Mouse (Mus musculus): ENCODE results near the gene Fam13c.
A peak's percentile ranks its signal among the peaks of the same experiment; 100 is the strongest.

Fam13c gene

DNA sequence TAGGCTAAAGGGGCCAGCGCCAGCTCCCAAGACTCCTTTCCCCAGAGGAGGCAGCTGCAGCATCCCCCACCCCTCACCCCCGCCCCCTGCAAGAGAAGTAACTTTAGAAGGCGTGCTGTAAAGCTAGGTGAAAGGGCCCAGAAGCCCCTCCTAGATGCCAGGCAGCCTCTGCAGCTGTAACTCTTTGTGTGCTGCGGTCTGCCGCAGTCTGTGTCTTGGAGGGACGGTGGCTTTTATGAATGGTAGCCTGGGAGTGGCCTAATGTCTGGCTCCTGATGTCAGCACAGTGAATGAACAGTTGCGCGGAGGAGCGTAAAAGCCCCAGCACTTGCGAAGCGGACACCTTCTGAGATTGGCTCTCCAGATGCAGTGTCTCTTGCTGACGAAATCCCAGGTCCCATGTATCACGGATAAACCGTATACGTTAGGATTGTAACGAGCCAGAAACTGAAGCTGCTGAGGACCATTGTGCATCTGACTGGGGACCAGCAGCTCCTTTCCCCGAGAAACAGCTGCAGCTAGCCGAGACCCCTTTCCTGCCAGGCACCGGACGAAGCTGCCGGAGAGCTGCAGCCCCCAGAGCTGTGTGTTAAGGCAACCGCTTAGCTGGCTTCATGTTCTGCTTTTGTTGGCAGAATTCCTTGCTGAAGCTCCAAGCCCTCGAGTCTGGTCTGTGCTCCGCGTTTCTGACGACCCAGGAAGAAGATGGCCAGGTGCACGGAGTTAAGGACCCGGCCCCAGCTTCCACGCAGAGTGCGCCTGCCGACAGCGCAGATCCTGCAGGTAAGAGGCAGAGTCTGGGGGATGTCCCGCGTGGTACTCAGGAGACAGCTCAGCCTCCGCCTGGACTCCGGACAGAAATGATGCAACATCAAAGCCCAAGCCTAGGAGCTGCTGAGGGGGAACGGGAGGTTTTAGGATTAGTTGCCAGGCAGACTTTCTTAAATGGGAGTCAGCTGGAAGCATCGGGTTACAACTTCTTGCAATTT is 80.2 kb downstream of the Fam13c start:
- DNase-seq (ENCODE audit: low spot score in 2 of 2): peak in 1 of 2 experiments; percentile 56

DNA sequence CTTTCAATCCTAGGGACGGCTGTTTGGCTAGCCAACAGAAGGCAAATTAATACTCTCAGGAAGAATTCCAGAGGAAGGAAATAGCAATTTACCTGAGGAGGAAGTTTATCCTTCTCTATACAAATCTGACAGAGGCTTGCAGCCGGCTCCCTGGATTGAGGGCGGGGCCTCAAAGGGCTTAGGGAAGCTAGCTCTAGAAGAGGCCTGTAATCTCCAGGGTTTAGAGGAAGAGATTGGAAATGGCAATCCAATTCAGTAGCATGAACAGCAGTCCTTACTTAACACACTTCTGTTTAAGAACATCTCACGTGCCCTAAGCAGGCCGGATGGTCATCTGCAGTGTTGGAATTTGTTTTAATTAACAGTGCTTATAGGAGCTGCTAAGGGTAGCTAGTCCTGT is 81.1 kb downstream of the Fam13c start:
- DNase-seq (ENCODE audit: low spot score in 2 of 2): peak in 1 of 2 experiments; percentile 44

DNA sequence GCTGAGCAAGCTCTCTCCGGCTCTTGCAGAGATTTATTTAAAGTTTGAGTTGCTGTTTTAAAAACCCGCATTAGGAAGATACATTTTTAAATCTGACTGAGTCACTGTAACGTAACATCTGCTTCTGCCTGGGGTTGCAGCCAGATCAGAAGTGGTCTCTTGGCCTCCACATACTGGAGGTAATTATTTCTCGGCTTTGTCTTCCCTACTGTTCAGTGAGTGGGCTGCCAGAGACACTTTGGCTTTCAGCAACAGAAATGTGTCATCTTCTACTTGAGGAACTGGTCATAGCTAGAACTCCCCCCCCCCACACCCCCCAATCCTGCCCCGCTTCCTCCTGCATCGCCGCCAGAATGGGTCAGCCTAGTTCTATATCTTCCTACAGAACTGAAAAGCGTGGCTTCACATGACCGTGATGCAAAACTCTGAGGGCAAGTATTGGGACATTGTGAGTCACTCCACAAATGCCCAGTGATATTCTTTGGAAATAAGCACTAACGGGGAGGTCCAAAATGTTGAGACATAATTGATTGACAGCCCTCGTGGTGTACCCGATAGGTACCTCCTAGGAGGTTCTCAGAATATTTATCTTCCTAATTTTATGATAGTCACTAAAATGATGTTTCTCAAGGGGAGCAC is 90.0 kb downstream of the Fam13c start:
- DNase-seq (ENCODE audit: low spot score in 2 of 2): peak in 1 of 2 experiments; percentile 42

DNA sequence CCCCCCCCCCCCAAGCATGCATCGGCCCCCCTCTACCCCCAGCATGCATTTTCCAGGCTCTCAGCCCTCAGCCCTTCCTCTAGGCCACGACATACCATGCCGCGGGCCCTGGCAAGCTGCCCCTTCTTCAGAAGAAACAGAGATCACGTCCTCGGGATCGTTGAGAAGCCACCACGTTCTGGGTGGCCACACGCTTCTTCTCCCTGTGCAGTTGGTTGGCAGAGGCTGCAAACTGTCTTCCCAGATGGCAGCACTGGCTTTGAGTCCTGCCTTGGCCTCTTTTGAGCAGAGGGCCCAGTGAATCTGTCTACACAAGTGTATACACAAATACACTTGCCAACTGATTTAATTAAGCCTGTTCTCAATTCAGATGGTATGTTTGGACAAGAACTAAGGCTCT is 92.0 kb downstream of the Fam13c start:
- DNase-seq (ENCODE audit: low spot score in 2 of 2): peak in 1 of 2 experiments; percentile 50

DNA sequence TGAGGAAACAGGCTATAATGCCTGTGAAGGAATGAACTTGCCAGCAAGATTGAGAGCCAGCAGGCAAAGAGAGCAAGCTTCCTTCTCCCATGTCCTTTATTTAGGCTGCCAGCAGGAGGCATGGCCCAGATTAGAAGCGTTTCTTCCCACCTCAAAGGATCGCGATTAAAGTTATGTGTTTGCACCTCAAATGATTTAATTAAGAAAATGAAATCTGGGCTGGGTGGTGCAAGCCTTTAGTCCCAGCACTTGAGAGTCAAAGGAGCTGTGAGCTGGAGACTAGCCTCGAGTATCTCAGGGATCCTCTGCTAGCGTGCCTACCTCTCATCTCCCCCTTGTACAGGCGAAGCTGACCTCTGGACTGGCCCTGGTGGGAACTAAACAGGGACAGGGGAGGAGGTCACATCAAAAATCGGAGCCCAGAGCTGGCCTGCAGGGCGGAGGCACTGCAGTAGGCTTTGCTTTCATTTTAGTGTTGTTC is 93.1 kb downstream of the Fam13c start:
- peak in 1 of 2 experiments; percentile 23 for DNase-seq (ENCODE audit: low spot score in 2 of 2)

DNA sequence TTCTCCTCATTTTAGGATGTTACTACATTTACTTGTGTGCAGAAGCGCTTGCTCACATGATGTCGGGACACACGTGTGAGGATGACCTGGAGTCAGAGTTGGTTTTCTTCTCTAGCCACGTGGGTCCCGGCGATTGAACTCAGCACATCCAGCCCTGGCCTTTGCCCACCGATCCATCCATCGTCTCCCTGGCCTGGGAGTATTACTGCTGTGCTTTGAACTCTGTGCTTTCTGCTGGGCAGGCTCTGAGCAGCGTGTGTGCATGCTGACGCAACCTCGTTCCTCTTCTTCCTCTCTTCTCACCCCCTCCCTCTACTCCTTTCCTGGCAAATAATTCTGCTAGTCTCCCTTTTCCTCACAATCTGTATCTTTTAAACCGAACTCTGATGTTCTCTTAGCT is 93.7 kb downstream of the Fam13c start:
- DNase-seq (ENCODE audit: low spot score in 2 of 2): peak in 1 of 2 experiments; percentile 46

DNA sequence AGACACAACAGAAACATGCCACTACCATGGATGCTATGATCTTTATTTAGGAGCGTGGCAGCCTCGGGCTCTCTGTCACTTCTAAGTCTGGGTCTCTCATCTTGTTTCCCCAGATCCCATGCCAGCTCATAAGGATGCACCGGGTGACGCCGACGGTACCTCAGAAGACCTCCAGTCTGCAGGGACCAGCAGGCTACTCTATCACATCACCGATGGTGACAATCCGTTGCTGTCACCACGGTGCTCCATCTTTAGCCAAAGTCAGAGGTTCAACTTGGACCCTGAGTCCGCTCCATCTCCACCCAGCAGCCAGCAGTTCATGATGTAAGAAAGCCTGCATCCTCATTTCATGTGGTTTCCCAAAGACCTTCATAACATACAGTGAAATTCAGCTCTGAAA is 94.3 kb downstream of the Fam13c start:
- peak in 1 of 2 experiments; percentile 53 for DNase-seq (ENCODE audit: low spot score in 2 of 2)

DNA sequence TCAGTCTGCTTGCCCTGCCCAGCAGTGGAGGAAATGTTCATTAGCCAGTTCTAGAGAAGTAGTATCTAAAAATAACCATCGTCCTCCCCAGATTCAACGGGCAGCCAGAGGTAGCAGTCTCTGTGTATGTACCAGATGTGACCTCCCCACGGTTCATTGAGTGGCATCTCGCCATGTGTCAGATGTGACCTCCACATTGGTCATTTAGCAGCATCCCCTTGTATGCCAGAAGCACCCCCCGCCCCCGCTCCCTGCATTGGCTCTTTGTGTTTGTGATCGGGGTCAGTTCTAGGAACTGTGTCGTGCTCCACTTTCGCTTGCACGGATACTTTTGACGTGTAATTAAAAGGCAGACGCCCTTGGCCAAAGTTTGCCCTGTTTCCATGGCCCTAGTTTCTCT is 95.1 kb downstream of the Fam13c start:
- DNase-seq (ENCODE audit: low spot score in 2 of 2): peak in 1 of 2 experiments; percentile 57

DNA sequence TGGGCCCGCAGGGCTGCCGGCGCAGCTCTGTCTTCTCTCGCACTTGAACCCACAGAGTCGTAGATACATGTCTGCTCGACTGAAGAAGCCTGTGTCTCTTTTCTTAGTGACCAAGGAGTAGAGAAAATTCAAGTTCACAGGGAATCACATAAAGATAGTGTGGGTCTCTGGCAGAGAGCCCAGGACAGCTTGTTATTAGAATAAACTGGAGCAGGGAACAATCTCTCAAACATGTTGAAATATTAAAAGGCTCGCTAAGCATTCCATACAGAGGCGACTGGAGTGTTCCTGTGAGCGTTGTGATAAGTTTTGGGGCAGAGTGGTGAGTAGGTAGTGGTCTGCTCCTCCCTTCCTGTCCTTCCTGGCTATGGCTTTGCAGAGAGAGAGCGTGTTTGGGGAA is 97.4 kb downstream of the Fam13c start:
- DNase-seq (ENCODE audit: low spot score in 2 of 2): peak in 1 of 2 experiments; percentile 35

DNA sequence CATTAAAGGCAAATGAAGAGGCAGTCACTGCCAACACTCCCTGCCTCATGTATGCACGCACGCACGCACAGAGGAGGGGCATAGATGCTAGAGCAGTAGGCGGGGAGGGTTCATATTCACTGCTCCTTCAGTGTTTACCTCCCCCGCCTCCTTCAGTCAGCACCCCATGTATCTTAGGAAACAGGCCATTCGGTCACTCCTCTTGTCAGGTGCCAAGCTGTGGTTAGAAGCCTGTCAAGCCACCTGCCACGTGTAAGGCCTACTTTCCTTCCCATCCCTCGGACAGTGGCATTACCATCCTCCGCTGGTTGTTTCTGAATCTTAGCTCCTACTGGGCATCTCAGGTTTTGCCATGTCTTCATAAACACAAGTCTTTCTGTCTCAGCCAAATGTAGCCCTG is 99.0 kb downstream of the Fam13c start:
- no peak for DNase-seq (ENCODE audit: low spot score in 2 of 2)

DNA sequence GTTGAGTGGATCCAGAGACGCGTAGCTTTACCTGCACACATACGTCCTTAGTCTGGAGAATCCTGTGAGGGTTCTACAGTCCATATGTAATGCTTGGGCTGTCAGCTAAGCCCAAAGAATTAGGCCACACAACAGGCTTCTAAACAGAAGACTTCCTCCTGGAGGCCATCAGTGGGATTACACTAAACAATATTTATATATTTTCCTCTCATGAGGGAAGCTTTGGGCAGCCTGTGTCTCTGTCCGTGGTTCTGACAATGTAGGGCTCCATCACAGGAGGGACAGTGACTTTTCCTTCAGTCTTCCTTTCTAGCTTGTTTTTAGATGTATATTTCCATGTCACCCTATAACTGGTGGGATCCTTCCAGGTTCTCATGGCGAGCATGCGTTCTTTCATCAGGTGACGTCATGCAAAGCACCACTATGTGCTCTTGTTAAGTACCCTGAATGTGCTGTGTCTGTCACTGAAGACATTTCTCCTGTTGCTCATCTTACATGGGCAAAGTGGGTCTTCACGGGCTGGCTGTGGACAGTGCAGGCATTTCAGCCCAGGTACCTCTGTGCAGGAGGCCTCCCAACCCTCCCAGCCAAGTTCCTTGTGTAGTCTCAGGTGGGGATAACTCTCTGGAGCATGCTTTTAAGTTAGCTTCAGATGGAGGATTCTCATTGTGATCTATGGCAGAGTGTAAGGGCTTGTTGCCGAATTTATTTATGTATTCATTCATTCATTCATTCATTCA is 100.3 kb downstream of the Fam13c start:
- DNase-seq (ENCODE audit: low spot score in 2 of 2): no peak

DNA sequence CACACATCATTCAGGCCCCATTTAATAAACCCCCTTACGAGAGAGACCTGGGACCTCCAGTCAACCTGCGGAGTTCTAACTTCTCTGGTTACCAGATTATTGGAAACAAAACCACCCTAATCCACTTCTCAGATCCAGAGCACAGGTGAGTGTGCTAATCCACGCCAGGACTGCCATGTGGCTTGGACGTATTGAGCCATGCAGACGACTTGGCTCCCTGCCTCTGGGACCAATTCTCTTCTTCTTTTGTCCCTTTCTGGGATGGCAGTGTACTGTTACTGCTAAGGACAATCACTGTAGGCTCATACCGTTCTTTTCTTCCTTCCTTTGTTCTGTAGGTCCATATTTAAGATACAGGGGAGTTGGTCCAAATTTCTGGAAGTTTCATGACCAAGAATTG is 102.6 kb downstream of the Fam13c start:
- DNase-seq (ENCODE audit: low spot score in 2 of 2): no peak

DNA sequence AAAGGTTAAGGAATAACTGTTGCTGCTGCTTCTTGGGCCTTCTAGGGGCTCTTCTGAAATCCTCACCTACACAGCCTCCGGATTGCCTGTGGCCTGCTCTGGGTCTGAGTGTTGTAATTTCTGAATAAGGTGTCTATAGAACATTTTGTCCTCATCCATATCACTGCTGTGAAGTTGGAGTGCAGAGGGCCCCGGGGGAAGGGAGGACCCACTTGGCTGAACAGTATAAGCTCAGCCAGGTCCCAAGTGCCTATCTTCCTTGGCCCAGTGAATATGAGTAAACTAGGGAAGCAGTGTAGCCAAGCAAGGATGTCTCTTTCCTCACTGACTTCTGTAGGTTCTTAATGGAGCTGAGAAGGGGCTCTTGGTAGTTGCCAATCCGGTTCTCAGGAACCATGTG is 112.2 kb downstream of the Fam13c start:
- DNase-seq (ENCODE audit: low spot score in 2 of 2): no peak

DNA sequence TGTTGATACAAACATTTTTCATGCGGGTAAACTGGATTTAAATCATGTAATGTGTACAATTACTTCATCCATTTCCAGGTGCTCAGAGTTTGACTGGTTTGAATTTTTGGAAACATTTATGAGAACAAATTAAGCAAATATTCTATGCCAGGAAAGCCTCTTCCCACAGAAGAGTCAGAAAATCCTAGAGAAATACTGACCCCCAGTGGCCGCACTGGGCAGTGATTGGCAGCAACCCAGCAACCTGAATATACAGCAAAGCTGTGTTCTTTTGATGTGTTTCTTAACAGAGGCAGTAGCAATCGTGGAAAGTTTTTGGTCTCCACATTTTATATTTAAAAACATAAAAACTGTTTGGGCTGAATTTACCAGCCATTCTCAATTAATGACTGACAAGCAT is 123.4 kb downstream of the Fam13c start:
- peak; percentile 39 to 75 for DNase-seq (ENCODE audit: low spot score in 2 of 2)

DNA sequence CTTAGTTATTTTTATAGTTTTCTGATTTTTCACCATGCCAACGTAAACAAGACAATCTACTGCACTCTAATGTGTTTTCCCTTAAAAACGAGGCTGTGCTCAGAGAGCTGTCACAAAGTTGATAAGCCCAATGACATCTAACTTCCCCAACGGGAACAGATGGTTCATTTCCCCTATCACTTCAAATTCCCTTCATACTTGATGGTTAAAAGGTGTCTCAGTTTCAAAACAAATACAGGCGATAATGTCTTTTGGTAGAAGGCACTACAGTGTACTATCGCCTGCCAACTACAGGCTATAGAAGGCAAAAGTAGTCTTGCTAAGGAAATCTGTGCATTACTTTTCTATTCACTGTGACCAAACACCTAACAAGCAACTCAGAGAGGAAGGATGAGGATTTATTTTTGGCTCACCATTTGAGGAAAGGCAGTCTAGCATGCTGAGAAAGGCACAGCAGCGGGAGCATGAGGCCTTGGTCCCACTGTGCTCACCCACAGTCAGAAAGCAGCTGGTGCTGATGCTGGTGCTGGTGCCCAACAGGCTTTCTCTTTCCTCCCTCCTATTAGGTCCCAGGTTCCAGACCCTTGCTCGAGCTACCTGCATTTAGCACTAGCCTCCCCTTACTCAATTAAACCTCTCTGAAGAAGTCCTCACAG is 141.4 kb downstream of the Fam13c start:
- DNase-seq (ENCODE audit: low spot score in 2 of 2): no peak

DNA sequence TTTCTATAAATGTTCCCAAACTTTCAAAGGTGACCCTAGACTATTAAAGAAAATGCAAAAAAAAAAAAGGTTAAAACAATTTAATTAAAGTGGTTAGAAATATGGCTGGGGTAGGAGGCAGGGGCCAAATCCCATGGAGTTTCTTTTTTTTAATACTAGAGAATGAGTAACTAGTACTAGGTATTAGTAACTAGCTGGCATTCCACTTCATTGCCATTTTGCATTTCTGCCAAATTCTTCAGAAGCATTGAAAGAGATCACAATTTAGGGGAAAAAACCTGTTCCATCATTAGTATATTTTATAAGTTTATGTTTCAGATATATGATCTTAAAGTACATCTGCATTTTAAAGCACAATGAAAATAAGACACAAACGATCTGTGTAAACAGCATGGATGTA is 143.9 kb downstream of the Fam13c start:
- DNase-seq (ENCODE audit: low spot score in 2 of 2): no peak

DNA sequence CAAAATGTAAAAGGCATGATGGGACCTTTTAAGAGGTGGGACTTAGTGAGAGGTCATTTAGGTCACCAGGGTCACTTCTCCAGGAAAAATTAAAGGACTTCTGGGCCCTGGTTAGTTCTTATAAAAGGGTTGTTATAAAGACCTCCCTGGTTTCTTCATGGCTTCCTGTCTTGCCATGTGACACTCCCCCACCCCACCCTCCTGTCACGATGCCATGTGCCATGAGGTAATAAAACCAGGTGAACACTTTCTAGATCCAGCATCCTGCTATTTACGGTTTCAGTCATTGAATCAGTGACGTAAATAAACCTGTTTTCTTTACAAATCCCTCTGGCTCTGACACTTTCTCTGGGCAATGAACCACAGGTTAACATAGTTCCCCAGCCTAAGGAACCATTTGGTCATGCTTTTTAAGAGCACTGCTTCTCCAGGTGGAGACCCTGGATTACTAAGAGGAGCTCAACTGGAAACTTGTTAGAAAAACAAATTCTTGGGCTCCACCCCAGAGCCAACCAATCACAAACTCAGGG is 146.7 kb downstream of the Fam13c start:
- no peak for DNase-seq (ENCODE audit: low spot score in 2 of 2)

DNA sequence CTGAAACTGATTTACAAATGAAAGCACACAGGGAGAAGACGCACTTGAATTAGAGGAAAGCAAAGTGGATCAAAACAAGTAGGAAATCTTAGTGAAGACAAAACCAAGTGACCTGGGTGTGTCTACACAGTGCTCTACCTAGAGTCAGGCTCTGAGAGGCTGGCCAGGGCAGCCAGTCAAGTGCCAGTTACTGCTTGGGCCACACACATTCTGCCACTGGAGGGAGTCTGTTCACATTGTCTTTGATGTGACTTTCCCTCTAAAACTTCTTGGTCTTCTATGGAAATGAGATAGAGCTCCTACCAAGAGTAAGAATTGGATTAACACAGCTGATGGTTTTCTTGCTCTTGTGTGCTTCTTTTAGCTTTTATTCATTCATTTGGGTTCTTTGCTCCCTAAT is 153.7 kb downstream of the Fam13c start:
- DNase-seq (ENCODE audit: low spot score in 2 of 2): no peak

DNA sequence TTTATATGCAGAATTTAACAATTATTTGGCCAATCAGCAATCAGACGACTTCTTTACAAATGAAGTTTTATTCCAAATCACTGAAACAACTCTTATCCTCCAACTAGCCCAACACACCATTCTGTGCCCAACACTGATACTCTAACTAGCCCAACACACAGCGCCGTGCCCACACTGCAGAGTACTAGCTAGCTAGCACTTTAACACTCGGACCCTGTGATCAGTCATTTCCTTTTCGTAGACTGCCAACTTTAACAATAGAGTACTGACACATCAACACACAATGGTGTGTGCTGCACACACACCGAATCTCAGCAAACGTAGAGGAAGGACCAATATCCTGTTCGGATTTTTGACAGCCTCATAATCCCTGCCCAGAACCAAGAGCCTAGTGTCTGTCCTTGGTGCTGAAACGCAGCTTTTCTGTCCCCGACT is 157.8 kb downstream of the Fam13c start:
- peak in 1 of 2 experiments; percentile 17 for DNase-seq (ENCODE audit: low spot score in 2 of 2)

DNA sequence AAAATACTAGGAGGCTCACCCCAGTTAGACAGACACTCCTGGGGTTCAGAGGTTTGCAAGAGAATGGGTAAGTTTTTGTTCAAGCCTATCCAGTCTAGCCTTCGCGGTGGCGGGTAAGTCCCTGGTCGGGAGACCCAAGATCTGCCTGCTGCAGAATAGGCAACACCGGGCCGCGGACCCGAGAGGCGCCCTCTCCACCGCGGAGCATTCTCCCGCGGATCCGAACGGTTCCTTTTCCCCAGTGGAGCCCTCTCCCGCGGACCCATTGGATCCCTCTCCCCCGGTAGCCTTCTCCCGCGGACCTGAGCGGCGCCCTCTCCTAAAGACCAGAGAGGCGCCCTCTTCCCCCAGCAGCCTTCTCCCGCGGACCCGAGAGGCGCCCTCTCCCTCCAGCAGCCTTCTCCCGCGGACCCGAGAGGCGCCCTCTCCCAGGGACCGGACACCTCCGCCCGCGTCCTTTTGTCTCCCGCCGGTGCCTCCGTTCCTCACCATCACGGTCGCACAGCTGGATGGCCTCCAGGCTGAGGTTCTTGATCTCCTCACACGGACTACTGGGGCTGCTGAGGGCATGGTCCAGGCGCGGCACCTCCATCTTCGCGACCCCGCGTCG is 158.3 kb downstream of the Fam13c start:
- DNase-seq (ENCODE audit: low spot score in 2 of 2): peak; percentile 18 to 60

Data from urinary bladder, postnatal 4 days (tissue).